Mouse (Mus musculus): Measurements from ENCODE around the gene Gm21943. TPM values are rescaled to one million over a fixed set of nuclear protein-coding genes. Genes with fewer than 3 reads are reported as not detected.
"Not testable (repeated sequence)": the region's sequence is repeated elsewhere in the genome, so short reads cannot be mapped to it uniquely, and the experiment has no call there.

The Gm21943 gene
- polyA plus RNA-seq (2014; fragmentation: Nextera tagmentation; extraction: Ambion mirVana): not detected in 2 replicates

DNA sequence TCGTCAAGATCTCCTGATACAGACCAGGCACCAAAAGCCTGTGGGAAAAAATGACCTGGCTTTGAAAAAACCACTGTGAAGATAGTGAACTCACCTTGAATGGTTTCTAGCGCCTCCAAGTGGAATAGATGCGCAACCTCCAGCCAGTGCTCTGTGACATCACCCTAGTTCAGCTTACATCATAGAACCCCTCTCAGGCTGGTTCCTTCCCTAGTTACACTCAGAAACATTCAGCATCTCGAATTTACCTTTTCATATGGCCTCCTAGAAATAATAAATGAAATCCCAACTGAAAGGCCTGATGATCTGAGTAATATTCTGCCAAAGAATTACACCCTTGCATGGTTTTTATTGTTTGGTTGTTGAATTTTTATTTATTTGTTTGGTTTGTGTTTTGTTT, at the start of gene Gm21943:
Gene Gm21943 (minus strand): TSS at position 101 of the 400 bp plus-strand sequence.
- not testable (repeated sequence) for H3K9me3 ChIP-seq (ENCODE audit: control insufficient read depth, low read length); H3K9ac ChIP-seq; H3K36me3 ChIP-seq (replicated peaks; ENCODE audit: control insufficient read depth, insufficient read depth); H3K4me3 ChIP-seq (replicated peaks; ENCODE audit: low read length); H3K27ac ChIP-seq; DNase-seq (ENCODE audit: low spot score); H3K4me2 ChIP-seq (replicated peaks); ATAC-seq (ENCODE audit: low FRiP score); H3K27me3 ChIP-seq (ENCODE audit: control insufficient read depth, insufficient read depth, low read length); H3K4me1 ChIP-seq (replicated peaks; ENCODE audit: control insufficient read depth, insufficient read depth, low read length)
- no CpG with 5 or more reads among the region's 4 CpGs for WGBS

Other genes with a start within 250 kb of the Gm21943 start
- gene Gm28961, start 172.0 kb upstream of the Gm21943 start, polyA plus RNA-seq (2014; fragmentation: Nextera tagmentation; extraction: Ambion mirVana): not detected in 2 replicates